Mouse (Mus musculus) forebrain, embryonic 13.5 days (tissue): ENCODE measurements around the gene M1ap. TPM values are rescaled to one million over a fixed set of nuclear protein-coding genes. Genes with fewer than 3 reads are reported as not detected.

Source experiments
- ATAC-seq: fragments of 200-750 bp; cut with Nextera tagmentation; 2 replicates; pipeline ENCODE4 v1.8.0; 2017
- H3K27ac ChIP-seq: fragments of 300-500 bp; sonication (generic); 2 replicates; pipeline ENCODE4 v1.5.1; 2015; ENCODE audit warnings: inconsistent platforms, mild to moderate bottlenecking, moderate library complexity
- H3K27me3 ChIP-seq: fragments of 300-500 bp; sonication (generic); 2 replicates; pipeline ENCODE4 v1.6.1; 2015; ENCODE audit warnings: mild to moderate bottlenecking, inconsistent platforms
- H3K36me3 ChIP-seq: fragments of 300-500 bp; sonication (generic); 2 replicates; pipeline ENCODE4 v1.6.1; 2015; ENCODE audit warnings: mild to moderate bottlenecking, inconsistent platforms; ENCODE audit not compliant: poor library complexity, severe bottlenecking
- H3K4me1 ChIP-seq: fragments of 300-500 bp; sonication (generic); 2 replicates; pipeline ENCODE4 v1.6.1; 2015; ENCODE audit warnings: inconsistent platforms
- H3K4me2 ChIP-seq: fragments of 300-500 bp; sonication (generic); 2 replicates; pipeline ENCODE4 v1.6.1; 2015; ENCODE audit warnings: inconsistent platforms, mild to moderate bottlenecking, moderate library complexity
- H3K4me3 ChIP-seq: fragments of 300-500 bp; sonication (generic); 2 replicates; pipeline ENCODE4 v1.5.1; 2015; ENCODE audit warnings: mild to moderate bottlenecking, inconsistent platforms
- H3K9ac ChIP-seq: fragments of 300-500 bp; sonication (generic); 2 replicates; pipeline ENCODE4 v1.6.1; 2015; ENCODE audit warnings: mild to moderate bottlenecking, inconsistent platforms
- H3K9me3 ChIP-seq: fragments of 300-500 bp; sonication (generic); replicated peaks from 2 replicates; pipeline ENCODE4 v1.6.1; 2016; ENCODE audit warnings: inconsistent platforms
- WGBS: fragments of 180-500 bp; shearing (Covaris S2); methylation state at CpG from one replicate; pipeline ENCODE4 v1.1.7; 2015; 5-methylcytosine and 5-hydroxymethylcytosine counted together
- polyA plus RNA-seq: library from polyadenylated mRNA; unstranded; fragments of >200 nt; fragmentation: Nextera tagmentation; extraction: Ambion mirVana; gene quantifications from 2 replicates; pipeline ENCODE4 v1.2.1, GENCODE M21; 2015

Gene M1ap
- not detected in 2 replicates for polyA plus RNA-seq

GRCm38 (mm10) chr6:82946651-82947050 lies at the start of gene M1ap:
Gene M1ap, plus strand, starts transcription at chr6:82946902.
- H3K27ac ChIP-seq = no peak within 1 kb of the TSS
- H3K4me1 ChIP-seq = no peaks in the 10 kb centered on the region
- H3K9me3 ChIP-seq = no peaks in the 10 kb centered on the region
- WGBS = 60% methylated on average over 14 of the region's 14 CpGs
- no peak within 1 kb of the TSS for H3K4me3 ChIP-seq
- H3K27me3 ChIP-seq = no peaks in the 10 kb centered on the region
- H3K36me3 ChIP-seq = no peaks in the 10 kb centered on the region
- no peak for ATAC-seq
- H3K4me2 ChIP-seq = no peak within 1 kb of the TSS
- H3K9ac ChIP-seq = no peak within 1 kb of the TSS

GRCm38 (mm10) chr6:82897311-82897710 lies 49.4 kb upstream of the M1ap start:
- no peaks in the 10 kb centered on the region for H3K27me3 ChIP-seq
- no peak overlapping the region for H3K4me3 ChIP-seq
- H3K9ac ChIP-seq = no peak overlapping the region
- H3K4me1 ChIP-seq = no peaks in the 10 kb centered on the region
- WGBS = 28% methylated on average over 3 of the region's 3 CpGs
- no peak overlapping the region for H3K27ac ChIP-seq
- no peak overlapping the region for H3K4me2 ChIP-seq
- no peak for ATAC-seq
- no peaks in the 10 kb centered on the region for H3K36me3 ChIP-seq
- no peaks in the 10 kb centered on the region for H3K9me3 ChIP-seq

GRCm38 (mm10) chr6:82898227-82898626 lies 48.5 kb upstream of the M1ap start:
- no peak overlapping the region for H3K27ac ChIP-seq
- ATAC-seq = no peak
- no peaks in the 10 kb centered on the region for H3K9me3 ChIP-seq
- H3K4me2 ChIP-seq = no peak overlapping the region
- H3K9ac ChIP-seq = no peak overlapping the region
- no peaks in the 10 kb centered on the region for H3K4me1 ChIP-seq
- no peaks in the 10 kb centered on the region for H3K27me3 ChIP-seq
- no peaks in the 10 kb centered on the region for H3K36me3 ChIP-seq
- H3K4me3 ChIP-seq = no peak overlapping the region
- WGBS = 91% methylated on average over 4 of the region's 4 CpGs

GRCm38 (mm10) chr6:82898745-82899144 lies 48.0 kb upstream of the M1ap start:
- Histone ChIP-seq H3K36me3 (no peaks in the 10 kb centered on the region), H3K4me3 (no peak overlapping the region), H3K9me3 (no peaks in the 10 kb centered on the region), H3K4me1 (no peaks in the 10 kb centered on the region), H3K9ac (no peak overlapping the region), H3K27me3 (no peaks in the 10 kb centered on the region), H3K27ac (no peak overlapping the region), H3K4me2 (no peak overlapping the region)
- 62% methylated on average over 4 of the region's 4 CpGs for WGBS
- ATAC-seq = no peak

GRCm38 (mm10) chr6:82902559-82902958 lies 44.1 kb upstream of the M1ap start:
- H3K4me2 ChIP-seq = no peak overlapping the region
- 85% methylated on average over 8 of the region's 8 CpGs for WGBS
- H3K4me3 ChIP-seq = no peak overlapping the region
- H3K27me3 ChIP-seq = no peaks in the 10 kb centered on the region
- H3K27ac ChIP-seq = no peak overlapping the region
- H3K4me1 ChIP-seq = no peaks in the 10 kb centered on the region
- no peak overlapping the region for H3K9ac ChIP-seq
- ATAC-seq = no peak
- H3K36me3 ChIP-seq = no peaks in the 10 kb centered on the region
- no peaks in the 10 kb centered on the region for H3K9me3 ChIP-seq

- Histone ChIP-seq H3K36me3 (no peaks in the 10 kb centered on the region), H3K4me3 (no peak overlapping the region), H3K9ac (no peak overlapping the region), H3K27me3 (no peaks in the 10 kb centered on the region), H3K27ac (no peak overlapping the region), H3K9me3 (no peaks in the 10 kb centered on the region), H3K4me1 (no peaks in the 10 kb centered on the region), H3K4me2 (no peak overlapping the region)
- ATAC-seq = no peak
- WGBS = 87% methylated on average over 3 of the region's 3 CpGs
Measured at GRCm38 (mm10) chr6:82906985-82907384, 39.7 kb upstream of the M1ap start.

- no peak for ATAC-seq
- WGBS = 84% methylated on average over 8 of the region's 8 CpGs
Measured at GRCm38 (mm10) chr6:82908034-82908433, 38.7 kb upstream of the M1ap start.

GRCm38 (mm10) chr6:82909136-82909855 lies 37.4 kb upstream of the M1ap start:
- no peak overlapping the region for H3K27ac ChIP-seq
- H3K4me2 ChIP-seq = no peak overlapping the region
- H3K36me3 ChIP-seq = no peaks in the 10 kb centered on the region
- 71% methylated on average over 14 of the region's 14 CpGs for WGBS
- no peak overlapping the region for H3K4me3 ChIP-seq
- no peaks in the 10 kb centered on the region for H3K4me1 ChIP-seq
- H3K9me3 ChIP-seq = no peaks in the 10 kb centered on the region
- no peaks in the 10 kb centered on the region for H3K27me3 ChIP-seq
- ATAC-seq = no peak
- H3K9ac ChIP-seq = no peak overlapping the region

More at GRCm38 (mm10) chr6:82908034-82908433, 38.7 kb upstream of the M1ap start:
- no peaks in the 10 kb centered on the region for H3K9me3 ChIP-seq
- H3K4me2 ChIP-seq = no peak overlapping the region
- H3K27ac ChIP-seq = no peak overlapping the region
- H3K4me1 ChIP-seq = no peaks in the 10 kb centered on the region
- H3K27me3 ChIP-seq = no peaks in the 10 kb centered on the region
- no peak overlapping the region for H3K9ac ChIP-seq
- H3K4me3 ChIP-seq = no peak overlapping the region
- no peaks in the 10 kb centered on the region for H3K36me3 ChIP-seq

- no peak overlapping the region for H3K27ac ChIP-seq
- ATAC-seq = no peak
- no peaks in the 10 kb centered on the region for H3K36me3 ChIP-seq
- H3K4me3 ChIP-seq = no peak overlapping the region
- WGBS = 88% methylated on average over 5 of the region's 5 CpGs
- H3K4me1 ChIP-seq = no peaks in the 10 kb centered on the region
- no peak overlapping the region for H3K9ac ChIP-seq
- no peaks in the 10 kb centered on the region for H3K9me3 ChIP-seq
- no peaks in the 10 kb centered on the region for H3K27me3 ChIP-seq
- H3K4me2 ChIP-seq = no peak overlapping the region
Measured at GRCm38 (mm10) chr6:82911303-82911702, 35.4 kb upstream of the M1ap start.

- 87% methylated on average over 28 of the region's 28 CpGs for WGBS
- ATAC-seq = no peak
Measured at GRCm38 (mm10) chr6:82913336-82914247, 33.1 kb upstream of the M1ap start.

GRCm38 (mm10) chr6:82915889-82916288 lies 30.8 kb upstream of the M1ap start:
- H3K4me2 ChIP-seq = no peak overlapping the region
- no peaks in the 10 kb centered on the region for H3K9me3 ChIP-seq
- H3K4me1 ChIP-seq = no peaks in the 10 kb centered on the region
- no peaks in the 10 kb centered on the region for H3K27me3 ChIP-seq
- H3K36me3 ChIP-seq = no peaks in the 10 kb centered on the region; the same call in 1 of the 2 replicates
- no peak overlapping the region for H3K9ac ChIP-seq
- 21% methylated on average over 3 of the region's 3 CpGs for WGBS
- H3K4me3 ChIP-seq = no peak overlapping the region
- no peak overlapping the region for H3K27ac ChIP-seq
- no peak for ATAC-seq

More at GRCm38 (mm10) chr6:82913336-82914247, 33.1 kb upstream of the M1ap start:
- no peaks in the 10 kb centered on the region for H3K27me3 ChIP-seq
- H3K9ac ChIP-seq = no peak overlapping the region
- no peaks in the 10 kb centered on the region for H3K4me1 ChIP-seq
- H3K27ac ChIP-seq = no peak overlapping the region
- no peaks in the 10 kb centered on the region for H3K36me3 ChIP-seq
- H3K4me3 ChIP-seq = no peak overlapping the region
- no peaks in the 10 kb centered on the region for H3K9me3 ChIP-seq
- no peak overlapping the region for H3K4me2 ChIP-seq

GRCm38 (mm10) chr6:82916459-82916858 lies 30.2 kb upstream of the M1ap start:
- no peaks in the 10 kb centered on the region for H3K4me1 ChIP-seq
- H3K9me3 ChIP-seq = no peaks in the 10 kb centered on the region
- WGBS = 83% methylated on average over 4 of the region's 4 CpGs
- H3K4me3 ChIP-seq = no peak overlapping the region
- no peak for ATAC-seq
- no peaks in the 10 kb centered on the region for H3K27me3 ChIP-seq
- H3K4me2 ChIP-seq = no peak overlapping the region
- no peaks in the 10 kb centered on the region; the same call in 1 of the 2 replicates for H3K36me3 ChIP-seq
- no peak overlapping the region for H3K9ac ChIP-seq
- H3K27ac ChIP-seq = no peak overlapping the region
